Mouse (Mus musculus) heart, embryonic 14.5 days (tissue): ENCODE measurements around the gene Ube2u. TPM values are rescaled to one million over a fixed set of nuclear protein-coding genes. Genes with fewer than 3 reads are reported as not detected.
"Not testable (repeated sequence)": the region's sequence is repeated elsewhere in the genome, so short reads cannot be mapped to it uniquely, and the experiment has no call there.

Experiments
- ATAC-seq: fragments of 200-750 bp; cut with Nextera tagmentation; 2 replicates; pipeline ENCODE4 v1.8.0; 2017; ENCODE audit warnings: low read depth, moderate TSS enrichment; ENCODE audit not compliant: insufficient number of reproducible peaks, insufficient read depth, low FRiP score
- H3K27ac ChIP-seq, 2 experiments: fragments of 200-500 bp in 1 of 2; fragments of 300-500 bp in 1 of 2; sonication (generic) in 1 of 2; replicated peaks in 1 of 2; 2 replicates each; pipeline ENCODE4 v1.5.1; 2012 to 2014; ENCODE audit warnings: low read depth in 2 of 2, low read length in 2 of 2, control low read depth in 1 of 2, mild to moderate bottlenecking in 1 of 2, mixed read lengths in 1 of 2; ENCODE audit not compliant: control insufficient read depth in 1 of 2, insufficient read depth in 1 of 2
- H3K27me3 ChIP-seq: fragments of 300-500 bp; sonication (generic); 2 replicates; pipeline ENCODE4 v1.6.1; 2014; ENCODE audit warnings: mild to moderate bottlenecking, low read length, control low read depth; ENCODE audit not compliant: control insufficient read depth, insufficient read depth
- H3K36me3 ChIP-seq: fragments of 300-500 bp; sonication (generic); 2 replicates; pipeline ENCODE4 v1.6.1; 2014; ENCODE audit warnings: mild to moderate bottlenecking, control low read depth, low read length, mixed read lengths; ENCODE audit not compliant: control insufficient read depth, insufficient read depth
- H3K4me1 ChIP-seq, 2 experiments: fragments of 200-500 bp in 1 of 2; fragments of 300-500 bp in 1 of 2; sonication (generic) in 1 of 2; 2 replicates each; pipeline ENCODE4 v1.6.1; 2012 to 2014; ENCODE audit warnings: low read length in 2 of 2, control low read depth in 1 of 2, mixed read lengths in 1 of 2; ENCODE audit not compliant: control insufficient read depth in 2 of 2, insufficient read depth in 2 of 2
- H3K4me2 ChIP-seq: fragments of 300-500 bp; sonication (generic); 2 replicates; pipeline ENCODE4 v1.6.1; 2014; ENCODE audit warnings: mild to moderate bottlenecking, low read length
- H3K4me3 ChIP-seq, 2 experiments: fragments of 200-500 bp in 1 of 2; fragments of 300-500 bp in 1 of 2; sonication (generic) in 1 of 2; 2 replicates each; pipeline ENCODE4 v1.5.1; 2012 to 2014; ENCODE audit warnings: low read length in 2 of 2, mild to moderate bottlenecking in 2 of 2, control low read depth in 1 of 2, low read depth in 1 of 2, moderate library complexity in 1 of 2; ENCODE audit not compliant: control insufficient read depth in 1 of 2, insufficient read depth in 1 of 2
- H3K9ac ChIP-seq: fragments of 300-500 bp; sonication (generic); 2 replicates; pipeline ENCODE4 v1.6.1; 2014; ENCODE audit warnings: mild to moderate bottlenecking, low read length
- H3K9me3 ChIP-seq: fragments of 300-500 bp; sonication (generic); 2 replicates; pipeline ENCODE4 v1.6.1; 2016; ENCODE audit warnings: low read length, control low read depth; ENCODE audit not compliant: control insufficient read depth
- WGBS: fragments of 180-500 bp; shearing (Covaris S2); extraction: QIAGEN DNeasy Blood & Tissue Kit; methylation state at CpG from one replicate; pipeline ENCODE4 v1.1.7; 2014; 5-methylcytosine and 5-hydroxymethylcytosine counted together
- polyA plus RNA-seq: library from polyadenylated mRNA; unstranded; fragments of >200 nt; fragmentation: Nextera tagmentation; extraction: Ambion mirVana; gene quantifications from 2 replicates; pipeline ENCODE4 v1.2.1, GENCODE M21; 2014

Gene Ube2u
- polyA plus RNA-seq, 1 experiment from 2014 or later, result 0.14 TPM

GRCm38 (mm10) chr4:100495176-100495575, 16.5 kb downstream of the Ube2u start:
- Histone ChIP-seq H3K4me1 (no peaks in the 10 kb centered on the region), H3K9ac (no peak overlapping the region), H3K27ac (no peak overlapping the region), H3K4me3 (no peak overlapping the region), H3K4me2 (no peak overlapping the region), H3K36me3 (no peaks in the 10 kb centered on the region), H3K27me3 (no peaks in the 10 kb centered on the region), H3K9me3 (no peaks in the 10 kb centered on the region)
- WGBS, result 90% methylated on average over 3 of the region's 3 CpGs
- ATAC-seq, result no peak

- H3K4me2 ChIP-seq, result no peak overlapping the region
- no peaks in the 10 kb centered on the region for H3K9me3 ChIP-seq
- no peaks in the 10 kb centered on the region for H3K27me3 ChIP-seq
- H3K4me1 ChIP-seq, result no peaks in the 10 kb centered on the region
- H3K27ac ChIP-seq, result no peak overlapping the region
- no peak overlapping the region for H3K4me3 ChIP-seq
- H3K36me3 ChIP-seq, result no peaks in the 10 kb centered on the region
- WGBS, result 85% methylated on average over 1 of the region's 1 CpGs
- no peak for ATAC-seq
- no peak overlapping the region for H3K9ac ChIP-seq
Measured at GRCm38 (mm10) chr4:100496521-100496920, 17.9 kb downstream of the Ube2u start.

GRCm38 (mm10) chr4:100498192-100498591, 19.5 kb downstream of the Ube2u start:
- no peak overlapping the region for H3K9ac ChIP-seq
- WGBS, result 55% methylated on average over 6 of the region's 6 CpGs
- no peaks in the 10 kb centered on the region for H3K9me3 ChIP-seq
- no peak overlapping the region for H3K4me2 ChIP-seq
- no peak overlapping the region for H3K27ac ChIP-seq
- ATAC-seq, result no peak
- H3K36me3 ChIP-seq, result no peaks in the 10 kb centered on the region
- H3K27me3 ChIP-seq, result no peaks in the 10 kb centered on the region
- H3K4me3 ChIP-seq, result no peak overlapping the region
- H3K4me1 ChIP-seq, result no peaks in the 10 kb centered on the region

- H3K4me2 ChIP-seq, H3K27me3 ChIP-seq, H3K4me1 ChIP-seq, H3K4me3 ChIP-seq, ATAC-seq, H3K9ac ChIP-seq, H3K36me3 ChIP-seq, H3K9me3 ChIP-seq, H3K27ac ChIP-seq: not testable (repeated sequence)
- WGBS, result 84% methylated on average over 7 of the region's 7 CpGs
Measured at GRCm38 (mm10) chr4:100499037-100499601, 20.5 kb downstream of the Ube2u start.

- Histone ChIP-seq H3K9ac (no peak overlapping the region), H3K4me3 (no peak overlapping the region), H3K36me3 (no peaks in the 10 kb centered on the region), H3K4me1 (no peaks in the 10 kb centered on the region), H3K9me3 (0 out of 2 replicates have a peak, but pooled peaks cover 4% of the 10 kb centered on the region), H3K4me2 (no peak overlapping the region), H3K27me3 (no peaks in the 10 kb centered on the region), H3K27ac (no peak overlapping the region)
- WGBS, result 76% methylated on average over 2 of the region's 2 CpGs
- no peak for ATAC-seq
Measured at GRCm38 (mm10) chr4:100503337-100503736, 24.7 kb downstream of the Ube2u start.

GRCm38 (mm10) chr4:100517646-100518045, 39.0 kb downstream of the Ube2u start:
- WGBS, result 67% methylated on average over 2 of the region's 2 CpGs

GRCm38 (mm10) chr4:100522534-100522933, 43.9 kb downstream of the Ube2u start:
- Histone ChIP-seq H3K4me2 (no peak overlapping the region), H3K4me1 (peaks cover 19 to 45% of the 10 kb centered on the region in 2 experiments), H3K27ac (no peak overlapping the region), H3K36me3 (no peaks in the 10 kb centered on the region), H3K9ac (no peak overlapping the region), H3K27me3 (no peaks in the 10 kb centered on the region), H3K4me3 (no peak overlapping the region), H3K9me3 (no peaks in the 10 kb centered on the region)
- WGBS, result 53% methylated on average over 6 of the region's 6 CpGs
- ATAC-seq, result no peak

More at GRCm38 (mm10) chr4:100517646-100518045, 39.0 kb downstream of the Ube2u start:
- H3K4me1 ChIP-seq, result peaks cover 8 to 13% of the 10 kb centered on the region in 2 experiments
- ATAC-seq, result no peak
- H3K4me3 ChIP-seq, result no peak overlapping the region
- H3K4me2 ChIP-seq, result no peak overlapping the region
- H3K27me3 ChIP-seq, result no peaks in the 10 kb centered on the region
- H3K36me3 ChIP-seq, result no peaks in the 10 kb centered on the region
- no peaks in the 10 kb centered on the region for H3K9me3 ChIP-seq
- no peak overlapping the region for H3K27ac ChIP-seq
- H3K9ac ChIP-seq, result no peak overlapping the region

- H3K9me3 ChIP-seq, result no peaks in the 10 kb centered on the region
- WGBS, result 12% methylated on average over 4 of the region's 4 CpGs
Measured at GRCm38 (mm10) chr4:100524741-100525140, 46.1 kb downstream of the Ube2u start.

More at GRCm38 (mm10) chr4:100524741-100525140, 46.1 kb downstream of the Ube2u start:
- peak overlapping the region; percentile 58 to 76 for H3K27ac ChIP-seq
- 0 out of 2 replicates have a peak overlapping the region, but pooled peaks have one; percentile 42 for H3K9ac ChIP-seq
- H3K4me1 ChIP-seq, result peaks cover 24 to 49% of the 10 kb centered on the region in 2 experiments
- 0 out of 2 replicates have a peak, but pooled peaks have one; percentile 44 for ATAC-seq
- no peaks in the 10 kb centered on the region for H3K27me3 ChIP-seq
- H3K4me2 ChIP-seq, result peak overlapping the region; percentile 43
- no peak overlapping the region for H3K4me3 ChIP-seq
- no peaks in the 10 kb centered on the region for H3K36me3 ChIP-seq
